Mouse (Mus musculus): ENCODE results near the gene Cables2. TPM values are rescaled to one million over a fixed set of nuclear protein-coding genes. Genes with fewer than 3 reads are reported as not detected.
A peak's percentile ranks its signal among the peaks of the same experiment; 100 is the strongest.

Gene Cables2
- total RNA-seq (2021): 10 to 100 TPM; 29.9 to 32.1 TPM

- DNase-seq: peak; percentile 86 to 88
Observed at GRCm38 (mm10) chr2:180273394-180274244, at the start of gene Cables2. Gene Cables2 (minus strand): TSS chr2:180273496.

- DNase-seq: no peak
Observed at GRCm38 (mm10) chr2:180322674-180323355, 49.5 kb upstream of the Cables2 start.

GRCm38 (mm10) chr2:180320216-180320615, 46.9 kb upstream of the Cables2 start:
- no peak for DNase-seq

GRCm38 (mm10) chr2:180317591-180317990, 44.3 kb upstream of the Cables2 start:
- no peak for DNase-seq

- DNase-seq: no peak
Observed at GRCm38 (mm10) chr2:180314292-180314691, 41.0 kb upstream of the Cables2 start.

GRCm38 (mm10) chr2:180311147-180311546, 37.9 kb upstream of the Cables2 start:
- DNase-seq: no peak

GRCm38 (mm10) chr2:180307680-180308079, 34.4 kb upstream of the Cables2 start:
- no peak for DNase-seq

GRCm38 (mm10) chr2:180306423-180307168, 33.3 kb upstream of the Cables2 start:
- peak in 1 of 2 experiments; percentile 13 for DNase-seq

GRCm38 (mm10) chr2:180306009-180306408, 32.7 kb upstream of the Cables2 start:
- no peak for DNase-seq

- DNase-seq: no peak
Observed at GRCm38 (mm10) chr2:180305490-180305889, 32.2 kb upstream of the Cables2 start.

GRCm38 (mm10) chr2:180304554-180304953, 31.3 kb upstream of the Cables2 start:
- DNase-seq: no peak

- DNase-seq: no peak
Observed at GRCm38 (mm10) chr2:180303468-180303867, 30.2 kb upstream of the Cables2 start.

GRCm38 (mm10) chr2:180302201-180302600, 28.9 kb upstream of the Cables2 start:
- DNase-seq: no peak

- no peak for DNase-seq
Observed at GRCm38 (mm10) chr2:180300771-180301170, 27.5 kb upstream of the Cables2 start.

GRCm38 (mm10) chr2:180300252-180300651, 27.0 kb upstream of the Cables2 start:
- DNase-seq: no peak

- no peak for DNase-seq
Observed at GRCm38 (mm10) chr2:180292906-180293305, 19.6 kb upstream of the Cables2 start.

- no peak for DNase-seq
Observed at GRCm38 (mm10) chr2:180292026-180292425, 18.7 kb upstream of the Cables2 start.

- no peak for DNase-seq
Observed at GRCm38 (mm10) chr2:180291566-180291965, 18.3 kb upstream of the Cables2 start.

GRCm38 (mm10) chr2:180290503-180290902, 17.2 kb upstream of the Cables2 start:
- DNase-seq: no peak

GRCm38 (mm10) chr2:180289440-180290108, 16.3 kb upstream of the Cables2 start, which contains the start of gene Rbbp8nl:
Gene Rbbp8nl (minus strand): TSS chr2:180289879.
- no peak for DNase-seq

GRCm38 (mm10) chr2:180288966-180289365, 15.7 kb upstream of the Cables2 start:
- DNase-seq: no peak

GRCm38 (mm10) chr2:180279321-180279720, 6.0 kb upstream of the Cables2 start:
- no peak for DNase-seq
